18 mouse cellular contexts compared by ENCODE assay signal in the genomic region with DNA sequence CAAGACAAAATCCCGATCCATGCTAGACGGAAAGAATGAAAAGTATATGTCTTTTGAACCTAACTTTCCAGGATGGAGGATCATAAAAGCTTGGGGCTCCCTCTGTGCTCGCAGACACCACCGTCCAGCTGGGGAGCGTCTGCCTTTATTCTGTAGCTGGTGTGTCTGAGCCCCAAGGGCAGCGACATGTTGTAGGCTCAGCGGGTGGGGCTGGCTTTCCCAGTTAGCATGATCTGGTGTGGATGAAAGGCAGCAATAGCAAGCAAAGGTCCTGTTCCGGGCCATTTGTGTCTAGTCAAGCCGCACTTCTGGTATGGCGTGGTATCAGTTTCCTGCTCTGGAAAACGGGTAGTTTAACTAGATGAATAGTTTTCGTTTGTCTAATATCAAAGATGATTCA. TPM values are rescaled to one million over a fixed set of nuclear protein-coding genes. Genes with fewer than 3 reads are reported as not detected.
DNase-seq lines count a peak whose midpoint lies in the region; ATAC-seq and TF ChIP-seq lines count a peak whose summit lies in the region.
"Had no signal": no experiment of that assay in that cellular context is flagged by ENCODE, and none has a peak within 500 bp of the region (broad histone marks: within the 10 kb centered on the region; RNA-seq: fewer than 3 reads in every experiment).

No protein-coding gene starts in this region.

- no peak for ATAC-seq in cerebellum, adult (ENCODE audit: insufficient number of reproducible peaks, low FRiP score, low TSS enrichment)
- peak; percentile 68 for ATAC-seq in activated CD4-positive, CD25-positive, alpha-beta regulatory T cell, adult 4 months
- ATAC-seq: forebrain, embryonic 15.5 days; intestine, embryonic 16.5 days had no signal

- DNase-seq in cerebellum, adult 18-20 months, result peak; percentile 19 to 23
- DNase-seq in cerebellum, adult 8-10 months, result no peak
- peak; percentile 29 to 57 for DNase-seq in cerebellum, postnatal 25 days
- DNase-seq in layer of hippocampus, adult 2 months (ENCODE audit: low spot score in 2 of 2), result no peak
- DNase-seq in layer of hippocampus, adult 18-20 months (ENCODE audit: low spot score in 2 of 2), result no peak
- no peak for DNase-seq in thymus, postnatal 14 days
- DNase-seq: adrenal gland, postnatal 10 days; embryo, embryonic 11 days; heart, adult 2 months; heart, postnatal 14 days; kidney, adult 2 months had no signal

- H3K27ac ChIP-seq in layer of hippocampus, adult 2 months, result peak overlapping the region; percentile 83; the same call in 1 of the 2 replicates
- H3K27ac ChIP-seq: embryonic facial prominence, embryonic 12.5 days; forebrain, embryonic 15.5 days; heart, adult 2 months; heart, embryonic 15.5 days; hindbrain, embryonic 15.5 days had no signal

- no peak for TF ChIP-seq CTCF in layer of hippocampus, adult 2 months (conservative IDR thresholded peaks at IDR 0.05)

- H3K4me3 ChIP-seq in layer of hippocampus, adult 2 months, result no peak overlapping the region
- H3K4me3 ChIP-seq: embryonic facial prominence, embryonic 12.5 days; forebrain, embryonic 15.5 days; heart, adult 2 months; heart, embryonic 15.5 days; hindbrain, embryonic 15.5 days had no signal

RNA-seq across cellular contexts. Expression of a gene that starts 56.0 kb away (rescaled TPM):
- 1 to 10 TPM; 5.1 to 6.4 TPM for total RNA-seq in layer of hippocampus, adult 2 months (2021)
- total RNA-seq in layer of hippocampus, adult 18-20 months (2021), result 1 to 10 TPM; 6.1 to 6.2 TPM
- polyA plus RNA-seq in activated CD4-positive, CD25-positive, alpha-beta regulatory T cell, adult 4 months (2017; shearing (Covaris generic)), result 10 to 100 TPM; 23.7 to 33.1 TPM

RNA-seq across cellular contexts. Expression of a gene that starts 56.4 kb away (rescaled TPM):
- total RNA-seq in layer of hippocampus, adult 2 months (2021), result 10 to 100 TPM; 62.4 to 63.0 TPM
- total RNA-seq in layer of hippocampus, adult 18-20 months (2021), result 10 to 100 TPM; 65.0 to 67.9 TPM
- polyA plus RNA-seq in activated CD4-positive, CD25-positive, alpha-beta regulatory T cell, adult 4 months (2017; shearing (Covaris generic)), result 10 to 100 TPM; 32.1 to 34.2 TPM

Comparison
In these comparisons a context has a peak if more than half of its experiments do, and no peak if none do; other contexts are left out.
1. DNase-seq: peak in cerebellum, adult 18-20 months (2 of 2) and cerebellum, postnatal 25 days (2 of 2); none in cerebellum, adult 8-10 months (single experiment), layer of hippocampus, adult 2 months (0 of 2), layer of hippocampus, adult 18-20 months (0 of 2) and thymus, postnatal 14 days (single experiment).